Comparison of ENCODE assay signal across 22 mouse cellular contexts in the genomic region with DNA sequence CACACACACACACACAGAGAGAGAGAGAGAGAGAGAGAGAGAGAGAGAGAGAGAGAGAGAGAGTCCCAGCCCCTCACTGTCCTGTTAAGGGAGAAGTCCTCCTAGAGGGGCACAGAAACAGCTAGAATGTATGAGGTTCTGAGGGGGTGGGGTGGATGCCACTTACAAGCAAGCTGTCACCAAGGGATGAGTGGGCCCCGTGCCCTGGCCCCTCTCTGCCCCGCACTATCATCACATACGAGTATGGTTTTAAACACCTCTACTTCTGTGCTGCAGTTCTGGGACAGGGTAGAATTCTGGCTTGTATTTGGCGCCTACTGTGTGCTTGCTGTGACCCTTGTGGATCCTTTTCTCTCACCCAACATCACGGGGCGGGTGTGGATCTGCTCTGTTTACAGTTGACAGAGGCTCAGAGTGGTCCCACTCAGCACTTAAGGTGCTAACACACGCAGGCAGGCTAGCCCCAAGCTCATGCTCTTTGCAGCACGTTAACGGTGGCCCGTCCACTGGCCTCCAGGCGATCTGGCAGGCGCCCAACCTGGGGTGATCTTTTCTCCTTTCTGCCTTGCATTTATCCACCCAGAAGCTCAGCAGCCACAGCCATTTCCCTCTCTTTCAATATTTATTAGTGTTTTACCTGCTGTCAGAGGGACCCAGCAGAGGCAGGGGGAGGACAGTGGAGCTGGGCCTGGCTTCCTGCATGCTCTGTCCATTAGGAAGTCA.
DNase-seq lines count a peak whose midpoint lies in the region; ATAC-seq lines count a peak whose summit lies in the region.
"Had no signal": no experiment of that assay in that cellular context is flagged by ENCODE, and none has a peak within 500 bp of the region (broad histone marks: within the 10 kb centered on the region; RNA-seq: fewer than 3 reads in every experiment).

No protein-coding gene starts in this region.

- H3K9me3 ChIP-seq in hindbrain, embryonic 10.5 days, result no peaks in the 10 kb centered on the region
- no peaks in the 10 kb centered on the region for H3K9me3 ChIP-seq in hindbrain, embryonic 16.5 days (ENCODE audit: control insufficient read depth, low read length)
- no peaks in the 10 kb centered on the region for H3K9me3 ChIP-seq in neural tube, embryonic 14.5 days (ENCODE audit: control insufficient read depth, low read length)
- H3K9me3 ChIP-seq: embryonic facial prominence, embryonic 13.5 days; limb, embryonic 15.5 days; liver, embryonic 15.5 days had no signal

- no peak overlapping the region for H3K9ac ChIP-seq in hindbrain, embryonic 16.5 days (ENCODE audit: low read depth, low read length)
- H3K9ac ChIP-seq in neural tube, embryonic 14.5 days (replicated peaks; ENCODE audit: low read depth, low read length), result 0 out of 2 replicates have a peak overlapping the region, but pooled peaks have one; percentile 4
- H3K9ac ChIP-seq: embryonic facial prominence, embryonic 13.5 days; limb, embryonic 15.5 days; liver, embryonic 15.5 days had no signal

- H3K4me2 ChIP-seq in hindbrain, embryonic 16.5 days (ENCODE audit: low read length), result no peak overlapping the region
- H3K4me2 ChIP-seq in neural tube, embryonic 14.5 days (ENCODE audit: low read depth, low read length), result no peak overlapping the region
- H3K4me2 ChIP-seq: embryonic facial prominence, embryonic 13.5 days; heart, embryonic 11.5 days; limb, embryonic 15.5 days; liver, embryonic 15.5 days had no signal

- no peak for ATAC-seq in hindbrain, embryonic 16.5 days
- ATAC-seq in neural tube, embryonic 14.5 days (ENCODE audit: low read depth), result peak; percentile 44; the same call in 1 of the 2 replicates
- ATAC-seq: activated CD4-positive, CD25-positive, alpha-beta regulatory T cell, adult 4 months had no signal

- H3K27ac ChIP-seq in hindbrain, embryonic 10.5 days, result peak overlapping the region; percentile 79; the same call in 1 of the 2 replicates
- no peak overlapping the region for H3K27ac ChIP-seq in hindbrain, embryonic 16.5 days (ENCODE audit: low read depth, low read length)
- no peak overlapping the region for H3K27ac ChIP-seq in neural tube, embryonic 14.5 days (ENCODE audit: low read depth, low read length)
- H3K27ac ChIP-seq: embryonic facial prominence, embryonic 13.5 days; layer of hippocampus, adult 2 months; limb, embryonic 15.5 days; liver, embryonic 15.5 days had no signal

- peaks cover 54% of the 10 kb centered on the region for H3K4me1 ChIP-seq in hindbrain, embryonic 10.5 days (replicated peaks)
- peaks cover 14% of the 10 kb centered on the region for H3K4me1 ChIP-seq in hindbrain, embryonic 16.5 days (ENCODE audit: control insufficient read depth, insufficient read depth, low read depth, low read length)
- H3K4me1 ChIP-seq in neural tube, embryonic 14.5 days (ENCODE audit: control insufficient read depth, insufficient read depth, low read length), result peaks cover 17% of the 10 kb centered on the region
- H3K4me1 ChIP-seq: embryonic facial prominence, embryonic 13.5 days; limb, embryonic 15.5 days; liver, embryonic 15.5 days had no signal

- 0 out of 2 replicates have a peak, but pooled peaks cover 12% of the 10 kb centered on the region for H3K27me3 ChIP-seq in hindbrain, embryonic 10.5 days (ENCODE audit: insufficient read depth, poor library complexity, severe bottlenecking)
- no peaks in the 10 kb centered on the region; the same call in 1 of the 2 replicates for H3K27me3 ChIP-seq in hindbrain, embryonic 16.5 days (replicated peaks; ENCODE audit: control insufficient read depth, insufficient read depth, low read length)
- no peaks in the 10 kb centered on the region for H3K27me3 ChIP-seq in neural tube, embryonic 14.5 days (ENCODE audit: control insufficient read depth, insufficient read depth, low read length)
- H3K27me3 ChIP-seq: liver, embryonic 15.5 days had no signal

- 72% methylated on average over 12 of the region's 12 CpGs for WGBS in hindbrain, embryonic 10.5 days
- 53% methylated on average over 12 of the region's 12 CpGs for WGBS in hindbrain, embryonic 16.5 days
- 49% methylated on average over 12 of the region's 12 CpGs for whole genome bisulfite sequencing in neural tube, embryonic 14.5 days

- H3K4me3 ChIP-seq in hindbrain, embryonic 10.5 days, result no peak overlapping the region
- H3K4me3 ChIP-seq in hindbrain, embryonic 16.5 days (ENCODE audit: low read length), result no peak overlapping the region
- no peak overlapping the region for H3K4me3 ChIP-seq in neural tube, embryonic 14.5 days (ENCODE audit: low read depth, low read length)
- H3K4me3 ChIP-seq: embryonic facial prominence, embryonic 13.5 days; layer of hippocampus, adult 2 months; limb, embryonic 15.5 days; liver, embryonic 15.5 days had no signal

- H3K36me3 ChIP-seq in hindbrain, embryonic 10.5 days, result no peaks in the 10 kb centered on the region
- H3K36me3 ChIP-seq in hindbrain, embryonic 16.5 days (ENCODE audit: control insufficient read depth, insufficient read depth, low read length), result no peaks in the 10 kb centered on the region
- H3K36me3 ChIP-seq in neural tube, embryonic 14.5 days (ENCODE audit: control insufficient read depth, insufficient read depth, low read length), result no peaks in the 10 kb centered on the region
- H3K36me3 ChIP-seq: embryonic facial prominence, embryonic 13.5 days; G1E; limb, embryonic 15.5 days; liver, embryonic 15.5 days had no signal

- peak; percentile 23 for DNase-seq in cerebellum, adult 11-12 months
- no peak for DNase-seq in cerebellum, adult 9-11 months
- DNase-seq in hindbrain, embryonic 10.5 days (ENCODE audit: low spot score), result no peak
- peak; percentile 39 for DNase-seq in retina, postnatal 1 day
- no peak for DNase-seq in retina, embryonic 14.5 days (ENCODE audit: low spot score)
- DNase-seq in layer of hippocampus, adult 11-12 months (ENCODE audit: low spot score), result no peak
- DNase-seq: heart, postnatal 14 days; kidney, adult 18-20 months; kidney, postnatal 10 days; layer of hippocampus, postnatal 36 days; lung, postnatal 10 days; right cerebral cortex, adult 18-20 months; thymus, postnatal 25 days had no signal

Comparison
In these comparisons a context has a peak if more than half of its experiments do, and no peak if none do; other contexts are left out.
1. DNase-seq: peak in cerebellum, adult 11-12 months (single experiment) and retina, postnatal 1 day (single experiment); none in cerebellum, adult 9-11 months (single experiment), hindbrain, embryonic 10.5 days (single experiment), retina, embryonic 14.5 days (single experiment) and layer of hippocampus, adult 11-12 months (single experiment).